Mouse (Mus musculus) thymus, postnatal 25 days (tissue): ENCODE data around the gene Tm7sf2.
A peak's percentile ranks its signal among the peaks of the same experiment; 100 is the strongest.
"Not testable (repeated sequence)": the region's sequence is repeated elsewhere in the genome, so short reads cannot be mapped to it uniquely, and the experiment has no call there.

Experiments used
- DNase-seq: peaks from one replicate; pipeline ENCODE4 v3.0.0; 2022

The Tm7sf2 gene

GRCm38 (mm10) chr19:6068951-6069350, 778 bp upstream of the Tm7sf2 start:
- DNase-seq = peak; percentile 54

GRCm38 (mm10) chr19:6067011-6067723, 1.0 kb downstream of the Tm7sf2 start:
- DNase-seq = peak; percentile 87

- DNase-seq = no peak
Observed at GRCm38 (mm10) chr19:6066571-6066970, 1.6 kb downstream of the Tm7sf2 start.

GRCm38 (mm10) chr19:6063081-6063480, 5.1 kb downstream of the Tm7sf2 start:
- no peak for DNase-seq

GRCm38 (mm10) chr19:6062418-6062817, 5.8 kb downstream of the Tm7sf2 start:
- DNase-seq = no peak

GRCm38 (mm10) chr19:6061641-6062302, 6.4 kb downstream of the Tm7sf2 start:
- peak; percentile 72 for DNase-seq

- DNase-seq = peak; percentile 94
Observed at GRCm38 (mm10) chr19:6061021-6061533, 7.1 kb downstream of the Tm7sf2 start, which contains the start of gene Znhit2. Znhit2 (plus strand) TSS chr19:6061192.

- DNase-seq = no peak
Observed at GRCm38 (mm10) chr19:6058966-6059365, 9.2 kb downstream of the Tm7sf2 start.

GRCm38 (mm10) chr19:6058513-6058912, 9.7 kb downstream of the Tm7sf2 start:
- DNase-seq = no peak

- peak; percentile 99 for DNase-seq
Observed at GRCm38 (mm10) chr19:6057313-6058096, 10.7 kb downstream of the Tm7sf2 start, which contains the start of the genes Mrpl49 and Fau. Mrpl49 (minus strand) TSS chr19:6057785. Fau (plus strand) TSS chr19:6057844.

- DNase-seq = no peak
Observed at GRCm38 (mm10) chr19:6056696-6057095, 11.5 kb downstream of the Tm7sf2 start.

- no peak for DNase-seq
Observed at GRCm38 (mm10) chr19:6054296-6054695, 13.9 kb downstream of the Tm7sf2 start.

GRCm38 (mm10) chr19:6052516-6052915, 15.7 kb downstream of the Tm7sf2 start:
- no peak for DNase-seq

GRCm38 (mm10) chr19:6048681-6049410, 19.3 kb downstream of the Tm7sf2 start:
- no peak for DNase-seq

- DNase-seq = no peak
Observed at GRCm38 (mm10) chr19:6047899-6048166, 20.3 kb downstream of the Tm7sf2 start.

GRCm38 (mm10) chr19:6047154-6047898, 20.8 kb downstream of the Tm7sf2 start:
- DNase-seq = no peak

- peak; percentile 91 for DNase-seq
Observed at GRCm38 (mm10) chr19:6046294-6047153, 21.6 kb downstream of the Tm7sf2 start, which contains the start of gene Syvn1. Syvn1 (plus strand) TSS chr19:6046576.

GRCm38 (mm10) chr19:6045366-6046293, 22.5 kb downstream of the Tm7sf2 start:
- no peak for DNase-seq

- DNase-seq = not testable (repeated sequence)
Observed at GRCm38 (mm10) chr19:6044102-6044501, 24.1 kb downstream of the Tm7sf2 start.

GRCm38 (mm10) chr19:6042293-6042692, 25.9 kb downstream of the Tm7sf2 start:
- no peak for DNase-seq
